Mouse (Mus musculus) heart, postnatal 0 days (tissue): ENCODE measurements around the gene En2.

ENCODE experiments used
- CTCF ChIP-seq: IDR thresholded peaks from 2 replicates; pipeline ENCODE4 v1.5.1; 2016; ENCODE audit warnings: antibody characterized with exemption, control low read depth, low read depth
- EP300 ChIP-seq: IDR thresholded peaks from 2 replicates; pipeline ENCODE4 v1.6.1; 2016; ENCODE audit warnings: antibody characterized with exemption, low read depth

DNA sequence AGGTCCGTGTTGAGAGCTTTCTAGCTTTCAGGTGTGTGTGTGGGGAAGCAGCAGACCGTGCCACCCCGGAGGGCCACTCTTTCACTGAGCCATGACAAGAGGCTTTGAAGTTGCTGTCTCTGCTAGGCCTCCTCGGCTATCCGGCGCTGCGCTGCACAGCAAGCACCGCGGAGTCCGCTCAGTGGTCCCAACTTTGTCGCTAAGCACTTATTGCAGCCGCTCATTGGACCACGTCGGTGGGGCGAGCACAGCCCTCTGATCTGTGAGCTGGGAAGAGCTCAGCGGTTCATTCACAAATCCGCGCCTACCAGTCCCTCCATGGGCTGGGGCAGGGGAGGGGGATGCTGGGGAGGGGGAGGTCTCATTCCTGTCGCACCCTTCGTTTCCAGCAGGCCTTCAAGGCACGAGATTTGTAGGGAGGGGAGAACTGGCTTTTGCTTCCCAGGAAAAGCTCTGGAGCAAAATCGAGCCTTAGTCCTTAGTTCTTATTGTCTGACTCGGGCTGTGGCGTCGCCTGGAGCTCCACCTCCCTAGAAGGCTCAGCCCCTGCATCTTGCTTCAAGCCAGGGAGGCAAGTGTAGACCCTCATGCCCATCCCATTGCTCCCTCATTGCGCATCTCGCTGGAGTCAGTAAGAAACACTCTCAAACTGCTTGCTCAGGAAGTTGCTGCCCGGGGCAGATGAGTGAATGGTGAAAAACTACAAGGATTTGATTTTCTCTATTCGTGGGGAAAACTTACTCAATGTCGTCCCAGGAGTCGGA, 7.0 kb upstream of the En2 start:
- TF ChIP-seq CTCF, result no peak
- TF ChIP-seq EP300, result no peak
